Mouse (Mus musculus) limb, embryonic 11.5 days (tissue): ENCODE results near the gene Orc3. TPM values are rescaled to one million over a fixed set of nuclear protein-coding genes. Genes with fewer than 3 reads are reported as not detected.
"Not testable (repeated sequence)": the region's sequence is repeated elsewhere in the genome, so short reads cannot be mapped to it uniquely, and the experiment has no call there.

Experiments
- ATAC-seq: fragments of 200-750 bp; cut with Nextera tagmentation; 2 replicates; pipeline ENCODE4 v1.8.0; 2017; ENCODE audit warnings: low read depth; ENCODE audit not compliant: insufficient number of reproducible peaks, low FRiP score, low TSS enrichment
- DNase-seq: peaks from one replicate; pipeline ENCODE4 v3.0.0-alpha.2; 2015; ENCODE audit warnings: low spot score
- H3K27ac ChIP-seq: fragments of 300-500 bp; sonication (generic); replicated peaks from 2 replicates; pipeline ENCODE4 v1.5.1; 2014; ENCODE audit warnings: low read depth, mild to moderate bottlenecking, low read length
- H3K27me3 ChIP-seq: fragments of 300-500 bp; sonication (generic); 2 replicates; pipeline ENCODE4 v1.6.1; 2014; ENCODE audit warnings: mild to moderate bottlenecking, low read length, mixed read lengths; ENCODE audit not compliant: control insufficient read depth, insufficient read depth
- H3K36me3 ChIP-seq: fragments of 300-500 bp; sonication (generic); 2 replicates; pipeline ENCODE4 v1.6.1; 2014; ENCODE audit warnings: mild to moderate bottlenecking, low read length, moderate library complexity, mixed read lengths; ENCODE audit not compliant: control insufficient read depth, insufficient read depth
- H3K4me1 ChIP-seq: fragments of 300-500 bp; sonication (generic); 2 replicates; pipeline ENCODE4 v1.6.1; 2014; ENCODE audit warnings: low read length, mixed read lengths; ENCODE audit not compliant: control insufficient read depth, insufficient read depth
- H3K4me2 ChIP-seq: fragments of 300-500 bp; sonication (generic); 2 replicates; pipeline ENCODE4 v1.6.1; 2014; ENCODE audit warnings: low read depth, mild to moderate bottlenecking, moderate library complexity; ENCODE audit not compliant: severe bottlenecking
- H3K4me3 ChIP-seq: fragments of 300-500 bp; sonication (generic); 2 replicates; pipeline ENCODE4 v1.5.1; 2014; ENCODE audit warnings: low read depth, low read length
- H3K9ac ChIP-seq: fragments of 300-500 bp; sonication (generic); 2 replicates; pipeline ENCODE4 v1.6.1; 2014; ENCODE audit warnings: mild to moderate bottlenecking, low read length
- H3K9me3 ChIP-seq: fragments of 300-500 bp; sonication (generic); 2 replicates; pipeline ENCODE4 v1.6.1; 2016; ENCODE audit warnings: low read length; ENCODE audit not compliant: control insufficient read depth
- WGBS: fragments of 180-500 bp; shearing (Covaris S2); extraction: QIAGEN DNeasy Blood & Tissue Kit; methylation state at CpG from one replicate; pipeline ENCODE4 v1.1.7; 2014; 5-methylcytosine and 5-hydroxymethylcytosine counted together
- polyA plus RNA-seq: library from polyadenylated mRNA; unstranded; fragments of >200 nt; fragmentation: Nextera tagmentation; extraction: Ambion mirVana; gene quantifications from 2 replicates; pipeline ENCODE4 v1.2.1, GENCODE M21; 2014

The Orc3 gene
- polyA plus RNA-seq, 1 experiment from 2014 or later, result 112 TPM

DNA sequence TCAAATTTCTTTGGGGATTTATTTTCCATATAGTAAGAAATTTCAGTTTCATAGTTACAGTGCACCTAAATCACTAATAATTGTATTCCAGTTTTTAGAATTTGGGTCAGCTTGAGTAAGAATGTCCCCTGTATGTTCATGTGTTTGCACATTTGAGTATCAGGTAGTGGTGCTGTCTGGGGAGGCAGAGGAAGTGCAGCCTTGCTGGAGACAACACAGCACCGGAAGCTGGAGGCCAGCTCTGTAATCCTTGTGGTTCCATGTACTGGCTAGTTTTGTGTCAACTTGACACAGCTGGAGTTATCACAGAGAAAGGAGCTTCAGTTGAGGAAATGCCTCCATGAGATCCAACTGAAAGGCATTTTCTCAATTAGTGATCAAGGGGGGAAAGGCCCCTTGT, 33.3 kb downstream of the Orc3 start:
- peaks cover 16% of the 10 kb centered on the region for H3K36me3 ChIP-seq
- DNase-seq, ATAC-seq, H3K27ac ChIP-seq, H3K9ac ChIP-seq, H3K4me1 ChIP-seq, H3K27me3 ChIP-seq, H3K4me2 ChIP-seq, H3K4me3 ChIP-seq, H3K9me3 ChIP-seq: not testable (repeated sequence)
- WGBS, result 91% methylated on average over 1 of the region's 1 CpGs

DNA sequence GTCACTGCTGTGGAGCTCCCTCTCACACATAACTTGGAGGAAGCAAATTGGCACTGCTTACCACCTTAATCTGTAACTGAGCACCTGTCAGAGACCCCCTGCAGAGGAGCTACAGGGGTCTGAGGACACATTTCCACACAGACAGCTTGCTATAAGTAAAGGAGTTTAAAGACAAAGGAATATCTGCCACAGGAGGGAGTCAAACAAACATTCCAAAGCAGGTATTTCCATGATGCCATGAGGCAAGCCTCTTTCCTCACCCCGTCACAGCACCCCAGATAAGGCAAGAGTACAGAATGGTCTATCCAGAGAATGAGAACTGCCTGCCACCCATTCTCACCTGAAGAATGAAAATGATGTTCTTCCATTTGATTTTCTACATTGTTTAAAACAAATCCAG, 35.5 kb downstream of the Orc3 start:
- H3K36me3 ChIP-seq, result peaks cover 13% of the 10 kb centered on the region; the same call in 1 of the 2 replicates
- H3K9me3 ChIP-seq, result no peaks in the 10 kb centered on the region
- H3K4me2 ChIP-seq, result no peak overlapping the region
- H3K4me1 ChIP-seq, result no peaks in the 10 kb centered on the region
- H3K27me3 ChIP-seq, result no peaks in the 10 kb centered on the region
- no peak overlapping the region for H3K27ac ChIP-seq
- H3K4me3 ChIP-seq, result no peak overlapping the region
- DNase-seq, result no peak
- 79% methylated on average over 1 of the region's 1 CpGs for WGBS
- no peak for ATAC-seq
- H3K9ac ChIP-seq, result no peak overlapping the region

- Histone ChIP-seq H3K4me1 (no peaks in the 10 kb centered on the region), H3K27me3 (no peaks in the 10 kb centered on the region), H3K9ac (no peak overlapping the region), H3K9me3 (no peaks in the 10 kb centered on the region), H3K4me2 (no peak overlapping the region), H3K27ac (no peak overlapping the region), H3K4me3 (no peak overlapping the region), H3K36me3 (peaks cover 13% of the 10 kb centered on the region; the same call in 1 of the 2 replicates)
- DNase-seq (no peak), ATAC-seq (no peak)
- WGBS, result 96% methylated on average over 2 of the region's 2 CpGs
These were observed 37.7 kb downstream of the Orc3 start for GRCm38 (mm10) chr4:34577028-34577427.

GRCm38 (mm10) chr4:34572876-34573275, 41.9 kb downstream of the Orc3 start:
- H3K36me3 ChIP-seq, result peaks cover 6% of the 10 kb centered on the region; the same call in 1 of the 2 replicates
- no peaks in the 10 kb centered on the region for H3K27me3 ChIP-seq
- no peak overlapping the region for H3K27ac ChIP-seq
- H3K9me3 ChIP-seq, result no peaks in the 10 kb centered on the region
- ATAC-seq (no peak), DNase-seq (no peak)
- 90% methylated on average over 2 of the region's 2 CpGs for WGBS
- H3K4me3 ChIP-seq, result no peak overlapping the region
- H3K4me2 ChIP-seq, result no peak overlapping the region
- H3K9ac ChIP-seq, result no peak overlapping the region
- no peaks in the 10 kb centered on the region for H3K4me1 ChIP-seq

DNA sequence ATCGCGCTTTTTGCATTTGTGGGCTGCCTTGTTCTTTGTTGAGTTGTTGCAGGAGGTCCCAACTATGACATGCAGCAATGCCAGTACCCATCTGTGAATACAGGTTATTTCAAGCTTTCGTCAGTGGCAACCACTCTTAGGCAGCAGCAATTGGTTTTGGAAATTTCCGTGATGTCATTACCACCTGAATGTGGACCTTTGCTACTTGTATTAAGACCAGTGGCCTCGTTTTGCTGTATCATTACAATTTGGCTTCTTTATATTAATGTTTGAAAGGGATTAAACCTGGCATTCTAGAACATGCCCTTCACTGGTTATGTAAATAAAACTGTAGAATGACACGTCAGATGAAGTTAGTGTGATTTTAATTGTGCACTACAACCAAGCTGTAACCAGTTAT, 48.5 kb downstream of the Orc3 start:
- H3K9ac ChIP-seq, result no peak overlapping the region
- no peaks in the 10 kb centered on the region for H3K27me3 ChIP-seq
- 95% methylated on average over 6 of the region's 6 CpGs for WGBS
- no peak overlapping the region for H3K4me3 ChIP-seq
- H3K36me3 ChIP-seq, result peaks cover 6% of the 10 kb centered on the region
- H3K9me3 ChIP-seq, result no peaks in the 10 kb centered on the region
- ATAC-seq, result no peak
- H3K27ac ChIP-seq, result no peak overlapping the region
- no peak overlapping the region for H3K4me2 ChIP-seq
- no peaks in the 10 kb centered on the region for H3K4me1 ChIP-seq
- no peak for DNase-seq

DNA sequence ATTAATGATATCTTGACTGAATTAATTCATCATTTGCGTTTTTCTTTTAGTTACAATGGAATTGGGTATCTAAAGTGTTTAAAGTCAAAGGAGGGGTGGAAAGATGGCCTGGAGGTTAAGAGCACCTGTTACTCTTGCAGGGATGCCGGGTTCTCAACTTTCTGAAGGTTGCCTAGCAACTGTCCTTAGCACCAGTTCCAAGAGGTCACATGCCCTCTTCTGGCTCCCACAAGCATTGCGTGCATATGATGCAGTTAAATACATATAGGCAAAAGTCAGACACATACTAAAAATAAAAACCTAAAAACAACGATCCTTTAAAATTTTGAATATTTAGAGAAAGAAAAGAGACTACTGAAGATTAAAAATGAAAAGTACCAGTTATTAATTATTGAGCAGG, 53.8 kb downstream of the Orc3 start:
- Histone ChIP-seq H3K9ac (no peak overlapping the region), H3K36me3 (no peaks in the 10 kb centered on the region), H3K4me2 (no peak overlapping the region), H3K4me1 (no peaks in the 10 kb centered on the region), H3K9me3 (no peaks in the 10 kb centered on the region), H3K27me3 (no peaks in the 10 kb centered on the region), H3K4me3 (no peak overlapping the region), H3K27ac (no peak overlapping the region)
- ATAC-seq, result no peak
- WGBS, result 61% methylated on average over 4 of the region's 4 CpGs
- DNase-seq, result peak; percentile 55

DNA sequence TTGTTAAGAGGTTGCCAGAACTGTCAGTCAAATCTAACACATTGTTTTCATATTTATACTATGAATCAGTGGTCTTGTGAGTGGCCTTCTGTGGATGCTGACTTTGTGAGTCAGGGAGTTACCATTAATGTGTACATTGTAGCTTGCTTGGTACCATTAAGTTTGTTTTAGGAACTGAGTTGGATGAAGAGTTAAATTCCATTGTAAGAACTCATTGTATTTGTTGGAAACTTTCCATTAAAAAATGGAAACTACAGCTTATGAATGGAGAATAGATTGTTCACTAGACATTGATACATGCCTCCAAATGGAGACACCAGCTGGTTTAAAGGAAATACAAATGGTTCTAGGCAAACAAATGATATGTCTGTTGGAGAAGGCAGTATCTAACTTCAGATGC, 58.6 kb downstream of the Orc3 start:
- Histone ChIP-seq H3K9ac (no peak overlapping the region), H3K9me3 (no peaks in the 10 kb centered on the region), H3K4me3 (no peak overlapping the region), H3K27ac (no peak overlapping the region), H3K27me3 (no peaks in the 10 kb centered on the region), H3K36me3 (no peaks in the 10 kb centered on the region; the same call in 1 of the 2 replicates), H3K4me2 (no peak overlapping the region), H3K4me1 (no peaks in the 10 kb centered on the region)
- no peak for ATAC-seq
- DNase-seq, result no peak

DNA sequence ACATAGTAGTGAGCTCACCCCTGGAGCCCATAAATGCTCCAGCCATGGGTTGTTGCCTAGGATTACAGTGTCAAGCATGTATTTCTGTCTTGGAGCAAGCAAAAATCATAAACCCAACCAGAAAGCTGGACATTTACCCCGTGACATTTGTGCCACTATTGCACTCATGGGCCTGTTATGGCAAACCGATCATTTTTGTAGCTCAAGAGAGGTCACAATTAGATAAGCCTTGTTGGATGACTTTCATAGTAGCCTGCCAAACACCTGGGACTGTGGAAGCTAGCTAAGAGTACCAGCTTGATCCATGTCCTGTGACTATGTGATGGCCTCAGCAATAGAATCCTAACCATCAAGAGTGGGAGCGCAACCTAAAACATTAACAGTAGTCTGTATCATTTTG, 59.1 kb downstream of the Orc3 start:
- H3K4me2 ChIP-seq, result no peak overlapping the region
- no peaks in the 10 kb centered on the region for H3K9me3 ChIP-seq
- 96% methylated on average over 3 of the region's 3 CpGs for WGBS
- H3K27me3 ChIP-seq, result no peaks in the 10 kb centered on the region
- no peak overlapping the region for H3K9ac ChIP-seq
- H3K27ac ChIP-seq, result no peak overlapping the region
- DNase-seq (no peak), ATAC-seq (no peak)
- H3K36me3 ChIP-seq, result no peaks in the 10 kb centered on the region; the same call in 1 of the 2 replicates
- no peaks in the 10 kb centered on the region for H3K4me1 ChIP-seq
- H3K4me3 ChIP-seq, result no peak overlapping the region

DNA sequence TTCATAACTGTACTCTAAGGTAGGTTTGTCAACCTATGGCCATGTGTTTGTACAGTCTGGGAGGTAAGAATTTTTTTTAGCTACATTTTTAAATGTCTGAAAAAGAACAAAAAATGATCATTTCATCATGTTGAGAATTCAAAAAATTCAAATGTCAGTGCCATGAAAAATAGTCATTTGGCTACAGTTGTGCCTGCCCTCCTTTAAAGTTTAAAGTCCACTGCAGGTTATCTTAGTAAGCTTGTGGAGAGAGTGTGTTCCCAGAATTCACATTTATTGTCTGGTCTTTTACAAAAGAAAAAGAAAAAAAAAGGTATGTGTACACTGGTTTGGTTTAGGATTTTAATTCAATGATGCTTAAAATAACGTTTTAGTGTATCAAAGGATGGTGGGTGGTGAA, 60.1 kb downstream of the Orc3 start:
- no peaks in the 10 kb centered on the region; the same call in 1 of the 2 replicates for H3K36me3 ChIP-seq
- ATAC-seq (no peak), DNase-seq (no peak)
- no peaks in the 10 kb centered on the region for H3K4me1 ChIP-seq
- WGBS, result 76% methylated on average over 1 of the region's 1 CpGs
- no peak overlapping the region for H3K4me3 ChIP-seq
- no peak overlapping the region for H3K27ac ChIP-seq
- no peak overlapping the region for H3K4me2 ChIP-seq
- no peaks in the 10 kb centered on the region for H3K27me3 ChIP-seq
- no peaks in the 10 kb centered on the region for H3K9me3 ChIP-seq
- no peak overlapping the region for H3K9ac ChIP-seq
